Mouse (Mus musculus) heart, adult 2 months (tissue): ENCODE measurements at regions not wholly inside any gene's neighbourhood (a gene's known extent, or its start where the extent isn't known, plus 50 kb on each side); places are given as distances from the start of the nearest gene placed in this dataset.

Source experiments
- DNase-seq, 2 experiments: peaks; one replicate each; pipeline ENCODE4 v3.0.0; 2021
- H3K27ac ChIP-seq: fragments of 200-600 bp; 2 replicates; pipeline ENCODE4 v1.8.1; 2022
- H3K27me3 ChIP-seq: fragments of 200-500 bp; 2 replicates; pipeline ENCODE4 v1.6.1; 2012; ENCODE audit warnings: mild to moderate bottlenecking, low read length, inconsistent platforms, mixed read lengths; ENCODE audit not compliant: control insufficient read depth, insufficient read depth
- H3K36me3 ChIP-seq: fragments of 200-500 bp; 2 replicates; pipeline ENCODE4 v1.6.1; 2012; ENCODE audit warnings: low read length, inconsistent platforms; ENCODE audit not compliant: control insufficient read depth, insufficient read depth
- H3K4me1 ChIP-seq: fragments of 200-500 bp; 2 replicates; pipeline ENCODE4 v1.6.1; 2011; ENCODE audit warnings: low read length; ENCODE audit not compliant: control insufficient read depth, insufficient read depth
- H3K4me3 ChIP-seq: fragments of 200-600 bp; 2 replicates; pipeline ENCODE4 v1.8.1; 2022
- H3K79me2 ChIP-seq: fragments of 200-500 bp; replicated peaks from 2 replicates; pipeline ENCODE4 v1.6.1; 2012; ENCODE audit warnings: mild to moderate bottlenecking, inconsistent platforms, low read length, moderate library complexity, mixed read lengths; ENCODE audit not compliant: control insufficient read depth, insufficient read depth
- H3K9ac ChIP-seq: fragments of 200-500 bp; 2 replicates; pipeline ENCODE4 v1.6.1; 2012; ENCODE audit warnings: low read depth, mild to moderate bottlenecking, control low read depth, inconsistent platforms, low read length, mixed read lengths
- CTCF ChIP-seq: fragments of 200-600 bp; IDR thresholded peaks from 2 replicates; pipeline ENCODE4 v1.8.1; 2022; ENCODE audit warnings: antibody characterized with exemption, mild to moderate bottlenecking, moderate library complexity
- EP300 ChIP-seq: fragments of 200-500 bp; IDR thresholded peaks from 2 replicates; pipeline ENCODE4 v1.6.1; 2011; ENCODE audit warnings: low read depth, low read length, control low read depth; ENCODE audit not compliant: insufficient read depth
- POLR2A ChIP-seq: fragments of 200-500 bp; IDR thresholded peaks from 2 replicates; pipeline ENCODE4 v1.6.1; 2011; ENCODE audit warnings: mild to moderate bottlenecking, low read depth, low read length, control low read depth; ENCODE audit not compliant: insufficient read depth
- WGBS: fragments of 180-500 bp; shearing (Covaris S2); methylation state at CpG from one replicate; pipeline ENCODE4 v1.1.7; 2018; 5-methylcytosine and 5-hydroxymethylcytosine counted together
- intact Hi-C: fragments of 180-260 bp; cut with DNase I; formaldehyde crosslinking; loops from one replicate; pipeline ENCODE4 v1.15.1; 2025

GRCm38 (mm10) chr5:111968701-111969100, 235.0 kb downstream of the Gm26897 start:
- Histone ChIP-seq H3K27ac (no peak overlapping the region), H3K27me3 (no peaks in the 10 kb centered on the region), H3K4me1 (no peaks in the 10 kb centered on the region), H3K36me3 (no peaks in the 10 kb centered on the region), H3K4me3 (no peak overlapping the region), H3K79me2 (no peaks in the 10 kb centered on the region), H3K9ac (no peak overlapping the region)
- no peak for TF ChIP-seq POLR2A
- TF ChIP-seq EP300, result no peak
- no peak for TF ChIP-seq CTCF
- intact Hi-C loops, result no loop called here
- 79% methylated on average over 1 of the region's 1 CpGs for WGBS
- no peak for DNase-seq

- no peak overlapping the region for H3K9ac ChIP-seq
- H3K27ac ChIP-seq, result no peak overlapping the region
- no peak overlapping the region for H3K4me3 ChIP-seq
- peak in 1 of 2 experiments; percentile 20 for DNase-seq
- H3K79me2 ChIP-seq, result no peaks in the 10 kb centered on the region
- TF ChIP-seq POLR2A, result no peak
- TF ChIP-seq CTCF, result no peak
- no peak for TF ChIP-seq EP300
- intact Hi-C loops, result no loop called here
- 47% methylated on average over 3 of the region's 3 CpGs for WGBS
- H3K4me1 ChIP-seq, result no peaks in the 10 kb centered on the region
- no peaks in the 10 kb centered on the region for H3K27me3 ChIP-seq
- H3K36me3 ChIP-seq, result no peaks in the 10 kb centered on the region
These were observed 237.5 kb downstream of the Gm26897 start for GRCm38 (mm10) chr5:111971193-111971592.

- no peak overlapping the region for H3K27ac ChIP-seq
- no peaks in the 10 kb centered on the region for H3K27me3 ChIP-seq
- no peaks in the 10 kb centered on the region for H3K79me2 ChIP-seq
- H3K36me3 ChIP-seq, result no peaks in the 10 kb centered on the region
- DNase-seq, result peak in 1 of 2 experiments; percentile 24
- 29% methylated on average over 3 of the region's 3 CpGs for WGBS
- no peaks in the 10 kb centered on the region for H3K4me1 ChIP-seq
- no peak overlapping the region for H3K9ac ChIP-seq
- intact Hi-C loops, result no loop called here
- H3K4me3 ChIP-seq, result no peak overlapping the region
- no peak for TF ChIP-seq EP300
- no peak for TF ChIP-seq POLR2A
- TF ChIP-seq CTCF, result no peak
These were observed 238.2 kb downstream of the Gm26897 start for GRCm38 (mm10) chr5:111971952-111972351.

GRCm38 (mm10) chr5:111975686-111976085, 242.0 kb downstream of the Gm26897 start:
- DNase-seq, result no peak
- no peak overlapping the region for H3K27ac ChIP-seq
- no peaks in the 10 kb centered on the region for H3K4me1 ChIP-seq
- TF ChIP-seq POLR2A, result no peak
- TF ChIP-seq CTCF, result no peak
- no peak for TF ChIP-seq EP300
- 50% methylated on average over 7 of the region's 7 CpGs for WGBS
- no peaks in the 10 kb centered on the region for H3K36me3 ChIP-seq
- no peaks in the 10 kb centered on the region for H3K79me2 ChIP-seq
- no peak overlapping the region for H3K4me3 ChIP-seq
- intact Hi-C loops, result no loop called here
- H3K9ac ChIP-seq, result no peak overlapping the region
- H3K27me3 ChIP-seq, result no peaks in the 10 kb centered on the region

GRCm38 (mm10) chr5:111979601-111980000, 245.9 kb downstream of the Gm26897 start:
- Histone ChIP-seq H3K36me3 (no peaks in the 10 kb centered on the region), H3K4me3 (no peak overlapping the region), H3K9ac (no peak overlapping the region), H3K4me1 (no peaks in the 10 kb centered on the region), H3K79me2 (no peaks in the 10 kb centered on the region), H3K27ac (no peak overlapping the region), H3K27me3 (no peaks in the 10 kb centered on the region)
- 76% methylated on average over 3 of the region's 3 CpGs for WGBS
- TF ChIP-seq POLR2A (no peak), CTCF (no peak), EP300 (no peak)
- intact Hi-C loops, result no loop called here
- no peak for DNase-seq

- H3K27me3 ChIP-seq, result no peaks in the 10 kb centered on the region
- H3K4me3 ChIP-seq, result no peak overlapping the region
- DNase-seq, result no peak
- no peak overlapping the region for H3K27ac ChIP-seq
- no peak overlapping the region for H3K9ac ChIP-seq
- intact Hi-C loops, result no loop called here
- no peaks in the 10 kb centered on the region for H3K36me3 ChIP-seq
- 67% methylated on average over 2 of the region's 2 CpGs for WGBS
- no peaks in the 10 kb centered on the region for H3K79me2 ChIP-seq
- no peaks in the 10 kb centered on the region for H3K4me1 ChIP-seq
- no peak for TF ChIP-seq POLR2A
- no peak for TF ChIP-seq EP300
- TF ChIP-seq CTCF, result no peak
These were observed 248.4 kb downstream of the Gm26897 start for GRCm38 (mm10) chr5:111982106-111982505.

GRCm38 (mm10) chr5:111985997-111986396, 252.3 kb downstream of the Gm26897 start:
- no peak overlapping the region for H3K4me3 ChIP-seq
- H3K9ac ChIP-seq, result no peak overlapping the region
- no peak overlapping the region for H3K27ac ChIP-seq
- intact Hi-C loops, result no loop called here
- no peaks in the 10 kb centered on the region for H3K79me2 ChIP-seq
- no peaks in the 10 kb centered on the region for H3K36me3 ChIP-seq
- H3K4me1 ChIP-seq, result no peaks in the 10 kb centered on the region
- H3K27me3 ChIP-seq, result no peaks in the 10 kb centered on the region
- no peak for DNase-seq
- no peak for TF ChIP-seq EP300
- 75% methylated on average over 8 of the region's 8 CpGs for WGBS
